Mouse (Mus musculus) heart, embryonic 14.5 days (tissue): Measurements from ENCODE around the gene Gm29735. TPM values are rescaled to one million over a fixed set of nuclear protein-coding genes. Genes with fewer than 3 reads are reported as not detected.
"Not testable (repeated sequence)": the region's sequence is repeated elsewhere in the genome, so short reads cannot be mapped to it uniquely, and the experiment has no call there.

Experiments
- ATAC-seq: fragments of 200-750 bp; cut with Nextera tagmentation; 2 replicates; pipeline ENCODE4 v1.8.0; 2017; ENCODE audit warnings: low read depth, moderate TSS enrichment; ENCODE audit not compliant: insufficient number of reproducible peaks, insufficient read depth, low FRiP score
- H3K27ac ChIP-seq, 2 experiments: fragments of 200-500 bp in 1 of 2; fragments of 300-500 bp in 1 of 2; sonication (generic) in 1 of 2; replicated peaks in 1 of 2; 2 replicates each; pipeline ENCODE4 v1.5.1; 2012 to 2014; ENCODE audit warnings: low read depth in 2 of 2, low read length in 2 of 2, control low read depth in 1 of 2, mild to moderate bottlenecking in 1 of 2, mixed read lengths in 1 of 2; ENCODE audit not compliant: control insufficient read depth in 1 of 2, insufficient read depth in 1 of 2
- H3K27me3 ChIP-seq: fragments of 300-500 bp; sonication (generic); 2 replicates; pipeline ENCODE4 v1.6.1; 2014; ENCODE audit warnings: mild to moderate bottlenecking, low read length, control low read depth; ENCODE audit not compliant: control insufficient read depth, insufficient read depth
- H3K36me3 ChIP-seq: fragments of 300-500 bp; sonication (generic); 2 replicates; pipeline ENCODE4 v1.6.1; 2014; ENCODE audit warnings: mild to moderate bottlenecking, control low read depth, low read length, mixed read lengths; ENCODE audit not compliant: control insufficient read depth, insufficient read depth
- H3K4me1 ChIP-seq, 2 experiments: fragments of 200-500 bp in 1 of 2; fragments of 300-500 bp in 1 of 2; sonication (generic) in 1 of 2; 2 replicates each; pipeline ENCODE4 v1.6.1; 2012 to 2014; ENCODE audit warnings: low read length in 2 of 2, control low read depth in 1 of 2, mixed read lengths in 1 of 2; ENCODE audit not compliant: control insufficient read depth in 2 of 2, insufficient read depth in 2 of 2
- H3K4me2 ChIP-seq: fragments of 300-500 bp; sonication (generic); 2 replicates; pipeline ENCODE4 v1.6.1; 2014; ENCODE audit warnings: mild to moderate bottlenecking, low read length
- H3K4me3 ChIP-seq, 2 experiments: fragments of 200-500 bp in 1 of 2; fragments of 300-500 bp in 1 of 2; sonication (generic) in 1 of 2; 2 replicates each; pipeline ENCODE4 v1.5.1; 2012 to 2014; ENCODE audit warnings: low read length in 2 of 2, mild to moderate bottlenecking in 2 of 2, control low read depth in 1 of 2, low read depth in 1 of 2, moderate library complexity in 1 of 2; ENCODE audit not compliant: control insufficient read depth in 1 of 2, insufficient read depth in 1 of 2
- H3K9ac ChIP-seq: fragments of 300-500 bp; sonication (generic); 2 replicates; pipeline ENCODE4 v1.6.1; 2014; ENCODE audit warnings: mild to moderate bottlenecking, low read length
- H3K9me3 ChIP-seq: fragments of 300-500 bp; sonication (generic); 2 replicates; pipeline ENCODE4 v1.6.1; 2016; ENCODE audit warnings: low read length, control low read depth; ENCODE audit not compliant: control insufficient read depth
- WGBS: fragments of 180-500 bp; shearing (Covaris S2); extraction: QIAGEN DNeasy Blood & Tissue Kit; methylation state at CpG from one replicate; pipeline ENCODE4 v1.1.7; 2014; 5-methylcytosine and 5-hydroxymethylcytosine counted together
- polyA plus RNA-seq: library from polyadenylated mRNA; unstranded; fragments of >200 nt; fragmentation: Nextera tagmentation; extraction: Ambion mirVana; gene quantifications from 2 replicates; pipeline ENCODE4 v1.2.1, GENCODE M21; 2014

Gene Gm29735
- polyA plus RNA-seq, 1 experiment from 2014 or later = not detected

DNA sequence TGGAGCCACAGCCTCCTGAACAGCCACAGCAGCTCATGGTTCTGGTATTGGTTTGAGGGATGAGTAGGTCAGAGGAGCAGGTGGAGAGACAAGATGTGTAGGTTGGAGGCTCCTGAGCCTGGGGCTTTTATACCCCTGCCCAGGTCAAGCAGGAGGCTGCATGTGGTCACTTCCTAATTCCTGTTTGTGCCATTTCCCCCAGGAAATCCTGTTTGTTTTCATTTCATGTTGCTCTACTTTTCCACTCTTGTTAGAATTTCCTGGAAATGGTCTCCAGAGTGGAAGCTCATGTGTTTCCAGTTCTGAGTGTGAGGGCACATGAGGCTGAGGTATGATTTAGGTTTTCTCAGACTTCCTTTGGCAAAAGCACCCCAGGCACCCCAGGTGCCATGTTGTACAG, 19.0 kb upstream of the Gm29735 start, which contains the start of gene Krtap5-2:
Gene Krtap5-2, minus strand, starts transcription at position 101 of the 400 bp plus-strand sequence.
- H3K9ac ChIP-seq, H3K4me2 ChIP-seq, ATAC-seq, H3K4me3 ChIP-seq, H3K27me3 ChIP-seq, H3K36me3 ChIP-seq, H3K9me3 ChIP-seq, H3K4me1 ChIP-seq, H3K27ac ChIP-seq: not testable (repeated sequence)

DNA sequence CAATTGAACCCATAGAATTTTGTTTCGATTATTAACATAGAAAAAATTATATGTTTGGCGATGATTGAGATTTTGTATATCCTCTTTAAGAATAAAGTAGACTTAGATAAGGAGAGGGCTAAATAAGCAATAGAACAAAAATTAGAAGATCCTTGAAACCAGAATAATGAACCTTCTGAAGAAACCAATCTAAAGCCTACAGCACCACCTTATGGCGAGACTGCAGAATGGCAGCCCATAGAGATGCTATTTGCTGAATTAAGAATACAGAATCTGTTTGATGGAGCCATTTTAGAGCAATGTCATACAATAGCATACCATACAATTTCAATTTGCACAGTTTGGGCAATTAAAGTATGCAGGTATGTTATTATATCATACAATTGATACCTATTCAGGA, 12.9 kb upstream of the Gm29735 start:
- Histone ChIP-seq H3K27me3 (peaks cover 4% of the 10 kb centered on the region; the same call in 1 of the 2 replicates), H3K4me2 (no peak overlapping the region), H3K9me3 (no peaks in the 10 kb centered on the region), H3K36me3 (no peaks in the 10 kb centered on the region), H3K4me1 (no peaks in the 10 kb centered on the region), H3K9ac (no peak overlapping the region), H3K4me3 (no peak overlapping the region), H3K27ac (no peak overlapping the region)
- no peak for ATAC-seq
- 46% methylated on average over 3 of the region's 3 CpGs for WGBS

DNA sequence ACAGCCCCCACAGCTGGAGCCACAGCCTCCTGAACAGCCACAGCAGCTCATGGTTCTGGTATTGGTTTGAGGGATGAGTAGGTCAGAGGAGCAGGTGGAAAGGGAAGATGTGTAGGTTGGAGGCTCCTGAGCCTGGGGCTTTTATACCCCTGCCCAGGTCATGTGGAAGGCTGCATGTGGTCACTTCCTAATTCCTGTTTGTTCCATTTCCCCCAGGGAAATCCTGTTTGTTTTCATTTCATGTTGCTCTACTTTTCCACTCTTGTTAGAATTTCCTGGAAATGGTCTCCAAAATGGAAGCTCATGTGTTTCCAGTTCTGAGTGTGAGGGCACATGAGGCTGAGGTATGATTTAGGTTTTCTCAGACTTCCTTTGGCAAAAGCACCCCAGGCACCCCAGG, 8.7 kb upstream of the Gm29735 start, which contains the start of gene Gm4553:
Gene Gm4553, minus strand, starts transcription at position 101 of the 400 bp plus-strand sequence.
- H3K27me3 ChIP-seq, H3K4me1 ChIP-seq, H3K36me3 ChIP-seq, H3K27ac ChIP-seq, ATAC-seq, H3K9ac ChIP-seq, H3K9me3 ChIP-seq, H3K4me3 ChIP-seq, H3K4me2 ChIP-seq: not testable (repeated sequence)

DNA sequence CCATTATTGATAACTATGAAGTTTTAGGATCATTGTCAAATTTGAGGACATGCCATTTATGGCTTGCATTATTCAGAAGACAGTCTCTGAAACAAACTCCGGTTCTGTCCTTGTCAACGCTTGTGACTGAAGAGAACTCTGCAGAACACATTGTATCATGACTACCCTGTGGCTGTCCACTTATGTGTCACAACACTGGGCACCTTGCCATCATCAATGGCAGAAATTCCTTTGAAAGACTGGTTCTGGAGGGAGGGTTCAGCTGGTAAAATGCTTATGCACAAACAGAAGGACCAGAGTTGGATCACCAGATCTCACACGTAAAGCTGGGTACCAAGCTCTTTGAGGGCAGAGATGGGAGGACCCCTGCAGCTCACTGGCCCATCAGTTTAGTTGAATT, 2.5 kb upstream of the Gm29735 start:
- H3K4me2 ChIP-seq = no peak overlapping the region
- H3K27ac ChIP-seq = no peak overlapping the region
- no peaks in the 10 kb centered on the region; the same call in 1 of the 2 replicates for H3K27me3 ChIP-seq
- H3K9me3 ChIP-seq = no peaks in the 10 kb centered on the region
- no peaks in the 10 kb centered on the region for H3K36me3 ChIP-seq
- no peaks in the 10 kb centered on the region for H3K4me1 ChIP-seq
- ATAC-seq = no peak
- WGBS = 80% methylated on average over 3 of the region's 3 CpGs
- H3K9ac ChIP-seq = no peak overlapping the region
- H3K4me3 ChIP-seq = no peak overlapping the region

DNA sequence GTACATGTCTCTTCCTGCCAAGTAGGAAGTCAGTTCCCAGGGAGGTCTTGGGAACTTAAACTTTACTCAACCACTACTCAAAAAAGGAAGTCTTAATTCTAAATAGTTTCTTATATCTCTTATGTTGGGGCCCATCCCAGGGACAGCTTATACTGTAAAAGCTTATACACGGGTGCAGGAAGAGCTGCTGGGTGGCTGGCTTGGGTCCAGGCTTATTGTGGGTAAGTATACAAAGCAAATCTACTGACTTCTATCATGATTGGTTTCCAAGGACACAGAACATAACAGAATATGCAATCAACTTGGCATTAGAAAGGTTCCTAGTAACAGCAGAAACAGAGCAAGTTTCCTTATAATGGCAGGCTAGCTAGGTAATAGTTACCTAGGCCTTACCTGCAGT, 1.6 kb downstream of the Gm29735 start:
- Histone ChIP-seq H3K4me3 (no peak overlapping the region), H3K9me3 (no peaks in the 10 kb centered on the region), H3K4me2 (no peak overlapping the region), H3K36me3 (no peaks in the 10 kb centered on the region), H3K27ac (no peak overlapping the region), H3K4me1 (no peaks in the 10 kb centered on the region), H3K27me3 (no peaks in the 10 kb centered on the region), H3K9ac (no peak overlapping the region)
- no peak for ATAC-seq
- WGBS = 44% methylated on average over 1 of the region's 1 CpGs

DNA sequence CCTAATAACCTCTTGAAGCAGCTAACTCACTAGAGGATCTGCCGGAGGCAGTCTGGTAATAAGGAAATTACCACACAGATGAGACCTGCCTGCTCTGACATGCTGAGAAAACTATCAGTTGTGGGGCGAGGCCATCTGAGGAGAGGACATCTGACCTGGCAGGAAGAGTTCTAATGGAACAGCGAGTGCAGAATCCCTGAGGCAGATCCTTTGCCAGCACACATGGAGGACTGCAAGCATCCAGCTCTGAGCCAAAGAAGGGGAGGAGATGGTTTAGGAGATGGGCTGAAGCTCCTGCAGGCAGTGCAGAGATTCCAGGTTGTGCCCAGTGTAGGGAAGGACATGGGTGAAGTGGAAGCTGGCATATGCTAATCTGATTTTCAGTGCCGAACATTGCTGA, 4.7 kb downstream of the Gm29735 start:
- no peak for ATAC-seq
- Histone ChIP-seq H3K27ac (no peak overlapping the region), H3K4me3 (no peak overlapping the region), H3K27me3 (no peaks in the 10 kb centered on the region), H3K4me2 (no peak overlapping the region), H3K36me3 (no peaks in the 10 kb centered on the region), H3K9ac (no peak overlapping the region), H3K4me1 (no peaks in the 10 kb centered on the region), H3K9me3 (no peaks in the 10 kb centered on the region)
- 69% methylated on average over 4 of the region's 4 CpGs for WGBS

DNA sequence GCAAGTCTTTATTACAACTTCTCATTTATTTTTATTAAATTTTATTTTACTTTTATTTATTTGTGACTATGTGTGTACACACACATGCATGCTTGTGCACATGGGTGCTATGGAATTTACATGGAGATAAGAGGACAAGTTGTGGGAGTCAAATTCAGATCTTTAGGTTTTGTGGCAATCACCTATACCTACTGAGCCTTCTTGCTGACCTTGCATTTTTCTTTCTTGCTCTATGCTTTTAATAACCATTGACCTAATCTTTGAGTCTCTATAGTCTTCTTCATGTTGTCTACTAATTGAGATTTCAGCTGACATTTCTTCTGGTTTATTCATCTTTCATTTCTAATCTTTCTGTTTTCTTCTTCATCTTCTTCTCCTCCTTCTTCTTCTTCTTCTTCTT, 8.3 kb downstream of the Gm29735 start:
- H3K4me1 ChIP-seq = no peaks in the 10 kb centered on the region
- H3K9me3 ChIP-seq = no peaks in the 10 kb centered on the region
- 0 out of 2 replicates have a peak, but pooled peaks cover 5% of the 10 kb centered on the region for H3K27me3 ChIP-seq
- H3K4me3 ChIP-seq = no peak overlapping the region
- no peaks in the 10 kb centered on the region for H3K36me3 ChIP-seq
- H3K27ac ChIP-seq = no peak overlapping the region
- no peak overlapping the region for H3K4me2 ChIP-seq
- H3K9ac ChIP-seq = no peak overlapping the region
- no peak for ATAC-seq

DNA sequence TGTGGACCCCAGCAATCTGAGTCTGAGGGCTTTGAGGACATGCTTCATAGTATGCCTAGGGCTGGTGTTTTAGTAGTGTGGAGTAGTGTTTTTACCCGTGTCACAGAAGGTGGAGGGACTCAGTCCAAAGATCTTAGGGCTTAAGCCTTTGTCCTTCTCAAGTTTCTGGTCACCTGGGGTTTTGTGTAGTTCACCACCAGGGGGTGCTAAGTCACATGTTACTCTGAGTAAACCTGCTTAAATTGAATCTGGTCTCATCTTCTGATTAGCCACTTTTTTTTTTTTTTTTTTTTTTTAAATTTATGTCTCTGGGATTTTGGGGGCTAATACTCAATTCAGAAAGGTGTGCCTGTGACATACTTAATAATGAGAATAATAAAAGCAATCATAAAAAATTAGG, 10.9 kb downstream of the Gm29735 start:
- Histone ChIP-seq H3K27ac (no peak overlapping the region), H3K9ac (no peak overlapping the region), H3K27me3 (0 out of 2 replicates have a peak, but pooled peaks cover 5% of the 10 kb centered on the region), H3K9me3 (no peaks in the 10 kb centered on the region), H3K4me2 (no peak overlapping the region), H3K4me1 (no peaks in the 10 kb centered on the region; a peak in 1 of 4 replicates), H3K36me3 (no peaks in the 10 kb centered on the region), H3K4me3 (no peak overlapping the region)
- WGBS = 0% methylated on average over 1 of the region's 1 CpGs
- no peak for ATAC-seq
